Mouse (Mus musculus) olfactory bulb, adult 2 months (tissue): ENCODE measurements around the gene Snx30. TPM values are rescaled to one million over a fixed set of nuclear protein-coding genes. Genes with fewer than 3 reads are reported as not detected.

Source experiments
- H3K27ac ChIP-seq: fragments of 200-500 bp; 2 replicates; pipeline ENCODE4 v1.5.1; 2012; ENCODE audit warnings: low read depth, low read length; ENCODE audit not compliant: insufficient read depth
- H3K4me1 ChIP-seq: fragments of 200-500 bp; 2 replicates; pipeline ENCODE4 v1.6.1; 2012; ENCODE audit warnings: low read length; ENCODE audit not compliant: control insufficient read depth, insufficient read depth
- H3K4me3 ChIP-seq: fragments of 200-500 bp; 2 replicates; pipeline ENCODE4 v1.5.1; 2012; ENCODE audit warnings: mild to moderate bottlenecking, low read depth, low read length, moderate library complexity; ENCODE audit not compliant: insufficient read depth
- CTCF ChIP-seq: fragments of 200-500 bp; IDR thresholded peaks from 2 replicates; pipeline ENCODE4 v1.5.1; 2012; ENCODE audit warnings: low read depth, mild to moderate bottlenecking, low read length, moderate library complexity; ENCODE audit not compliant: insufficient read depth
- POLR2A ChIP-seq: fragments of 200-500 bp; IDR thresholded peaks from 2 replicates; pipeline ENCODE4 v1.6.1; 2012; ENCODE audit warnings: mild to moderate bottlenecking, low read depth, low read length, moderate library complexity; ENCODE audit not compliant: insufficient read depth
- WGBS: fragments of 180-500 bp; shearing (Covaris S2); methylation state at CpG from one replicate; pipeline ENCODE4 v1.1.7; 2018; 5-methylcytosine and 5-hydroxymethylcytosine counted together
- polyA plus RNA-seq: library from polyadenylated mRNA; stranded (reverse); fragments of >200 nt; gene quantifications from 2 replicates; pipeline ENCODE4 v1.2.4, GENCODE M21; 2012; ENCODE audit warnings: low replicate concordance; ENCODE audit not compliant: missing spikeins, insufficient read depth, insufficient read length

Gene Snx30
- polyA plus RNA-seq, 1 experiment: not detected

- peaks cover 34% of the 10 kb centered on the region for H3K4me1 ChIP-seq
- H3K27ac ChIP-seq: peak overlapping the region; percentile 79
- 85% methylated on average over 5 of the region's 5 CpGs for WGBS
- TF ChIP-seq POLR2A: no peak
- no peak for TF ChIP-seq CTCF
- H3K4me3 ChIP-seq: no peak overlapping the region
Measured at GRCm38 (mm10) chr4:59817790-59818189, 12.2 kb downstream of the Snx30 start.

GRCm38 (mm10) chr4:59818498-59818897 lies 12.9 kb downstream of the Snx30 start:
- H3K4me1 ChIP-seq: peaks cover 34% of the 10 kb centered on the region
- H3K4me3 ChIP-seq: no peak overlapping the region
- peak overlapping the region; percentile 79 for H3K27ac ChIP-seq
- no peak for TF ChIP-seq CTCF
- TF ChIP-seq POLR2A: no peak
- WGBS: 41% methylated on average over 10 of the region's 10 CpGs

GRCm38 (mm10) chr4:59819054-59819472 lies 13.4 kb downstream of the Snx30 start:
- WGBS: 38% methylated on average over 7 of the region's 7 CpGs
- H3K4me1 ChIP-seq: peaks cover 34% of the 10 kb centered on the region
- TF ChIP-seq POLR2A: no peak
- no peak for TF ChIP-seq CTCF
- H3K4me3 ChIP-seq: no peak overlapping the region
- peak overlapping the region; percentile 43 for H3K27ac ChIP-seq

- 20% methylated on average over 12 of the region's 12 CpGs for WGBS
- Histone ChIP-seq H3K27ac (peak overlapping the region; percentile 61), H3K4me1 (peaks cover 30% of the 10 kb centered on the region), H3K4me3 (no peak overlapping the region)
- no peak for TF ChIP-seq POLR2A
- TF ChIP-seq CTCF: no peak
Measured at GRCm38 (mm10) chr4:59819477-59820022, 13.9 kb downstream of the Snx30 start.

- Histone ChIP-seq H3K4me1 (peaks cover 27% of the 10 kb centered on the region), H3K4me3 (no peak overlapping the region), H3K27ac (no peak overlapping the region)
- 96% methylated on average over 1 of the region's 1 CpGs for WGBS
- TF ChIP-seq CTCF (no peak), POLR2A (no peak)
Measured at GRCm38 (mm10) chr4:59821516-59821915, 15.9 kb downstream of the Snx30 start.

GRCm38 (mm10) chr4:59822119-59822518 lies 16.5 kb downstream of the Snx30 start:
- H3K4me1 ChIP-seq: peaks cover 25% of the 10 kb centered on the region
- H3K4me3 ChIP-seq: no peak overlapping the region
- TF ChIP-seq CTCF: no peak
- TF ChIP-seq POLR2A: no peak
- no peak overlapping the region for H3K27ac ChIP-seq
- WGBS: 85% methylated on average over 4 of the region's 4 CpGs

GRCm38 (mm10) chr4:59823470-59823869 lies 17.8 kb downstream of the Snx30 start:
- peaks cover 16% of the 10 kb centered on the region for H3K4me1 ChIP-seq
- TF ChIP-seq CTCF: no peak
- no peak for TF ChIP-seq POLR2A
- no peak overlapping the region for H3K27ac ChIP-seq

GRCm38 (mm10) chr4:59824860-59825259 lies 19.2 kb downstream of the Snx30 start:
- Histone ChIP-seq H3K4me1 (peaks cover 7% of the 10 kb centered on the region), H3K27ac (no peak overlapping the region), H3K4me3 (no peak overlapping the region)
- no peak for TF ChIP-seq CTCF
- no peak for TF ChIP-seq POLR2A
- WGBS: 93% methylated on average over 5 of the region's 5 CpGs

More at GRCm38 (mm10) chr4:59823470-59823869, 17.8 kb downstream of the Snx30 start:
- no peak overlapping the region for H3K4me3 ChIP-seq
- 68% methylated on average over 7 of the region's 7 CpGs for WGBS

GRCm38 (mm10) chr4:59825634-59826033 lies 20.0 kb downstream of the Snx30 start:
- Histone ChIP-seq H3K4me3 (no peak overlapping the region), H3K27ac (no peak overlapping the region), H3K4me1 (peaks cover 7% of the 10 kb centered on the region; the same call in 1 of the 2 replicates)
- TF ChIP-seq POLR2A (no peak), CTCF (no peak)
- 75% methylated on average over 6 of the region's 6 CpGs for WGBS
